Mouse (Mus musculus) lung, postnatal 0 days (tissue): ENCODE data around the gene Gm1553. TPM values are rescaled to one million over a fixed set of nuclear protein-coding genes. Genes with fewer than 3 reads are reported as not detected.

Experiments used
- ATAC-seq: fragments of 200-750 bp; cut with Nextera tagmentation; 2 replicates; pipeline ENCODE4 v1.8.0; 2017; ENCODE audit warnings: moderate library complexity
- DNase-seq: peaks from one replicate; pipeline ENCODE4 v3.0.0-alpha.2; 2016; ENCODE audit warnings: low spot score
- H3K27ac ChIP-seq: fragments of 300-500 bp; sonication (generic); 2 replicates; pipeline ENCODE4 v1.5.1; 2014; ENCODE audit warnings: antibody characterized with exemption, mild to moderate bottlenecking, low read length, mixed read lengths
- H3K27me3 ChIP-seq: fragments of 300-500 bp; sonication (generic); replicated peaks from 2 replicates; pipeline ENCODE4 v1.6.1; 2014; ENCODE audit warnings: low read length, mixed read lengths; ENCODE audit not compliant: insufficient read depth
- H3K36me3 ChIP-seq: fragments of 300-500 bp; sonication (generic); 2 replicates; pipeline ENCODE4 v1.6.1; 2014; ENCODE audit warnings: low read length, mixed read lengths; ENCODE audit not compliant: insufficient read depth
- H3K4me1 ChIP-seq: fragments of 300-500 bp; sonication (generic); 2 replicates; pipeline ENCODE4 v1.6.1; 2014; ENCODE audit warnings: antibody characterized with exemption, low read depth, low read length, mixed read lengths; ENCODE audit not compliant: insufficient read depth
- H3K4me2 ChIP-seq: fragments of 300-500 bp; sonication (generic); replicated peaks from 2 replicates; pipeline ENCODE4 v1.6.1; 2014; ENCODE audit warnings: low read depth, mild to moderate bottlenecking, low read length, moderate library complexity, mixed read lengths
- H3K4me3 ChIP-seq: fragments of 300-500 bp; sonication (generic); 2 replicates; pipeline ENCODE4 v1.5.1; 2014; ENCODE audit warnings: low read depth, low read length
- H3K9ac ChIP-seq: fragments of 300-500 bp; sonication (generic); replicated peaks from 2 replicates; pipeline ENCODE4 v1.6.1; 2014; ENCODE audit warnings: low read depth, mild to moderate bottlenecking
- H3K9me3 ChIP-seq: fragments of 300-500 bp; sonication (generic); 2 replicates; pipeline ENCODE4 v1.6.1; 2016; ENCODE audit warnings: low read length, mixed read lengths
- CTCF ChIP-seq: IDR thresholded peaks from 2 replicates; pipeline ENCODE4 v1.5.1; 2016; ENCODE audit warnings: antibody characterized with exemption, mild to moderate bottlenecking
- EP300 ChIP-seq: IDR thresholded peaks from 2 replicates; pipeline ENCODE4 v1.6.1; 2016; ENCODE audit warnings: antibody characterized with exemption, mild to moderate bottlenecking, control low read depth
- WGBS: fragments of 180-500 bp; shearing (Covaris S2); extraction: QIAGEN DNeasy Blood & Tissue Kit; methylation state at CpG from one replicate; pipeline ENCODE4 v1.1.7; 2014; 5-methylcytosine and 5-hydroxymethylcytosine counted together
- polyA plus RNA-seq: library from polyadenylated mRNA; unstranded; fragments of >200 nt; fragmentation: Nextera tagmentation; extraction: Ambion mirVana; gene quantifications from 2 replicates; pipeline ENCODE4 v1.2.1, GENCODE M21; 2015

Gm1553 gene
- not detected in 2 replicates for polyA plus RNA-seq

DNA sequence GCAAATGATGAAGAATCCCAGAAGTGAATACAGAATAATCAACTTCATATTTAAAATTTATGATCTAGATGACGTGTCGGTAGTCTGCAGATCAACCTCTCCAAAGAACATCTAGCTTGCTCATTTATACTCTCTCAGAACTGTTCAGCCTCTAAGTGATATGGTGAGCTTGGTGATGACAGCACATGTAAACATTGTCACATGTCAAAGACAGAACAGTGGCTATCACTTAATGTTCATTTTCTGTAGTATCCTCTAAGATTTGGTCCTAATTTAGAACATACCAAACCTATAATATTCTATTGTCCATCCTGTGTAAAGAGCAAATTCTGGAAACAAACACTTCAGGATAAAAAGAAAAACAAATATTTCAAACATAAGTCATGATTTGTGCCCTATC, at the start of gene Gm1553:
Gene Gm1553, minus strand, starts transcription at position 101 of the 400 bp plus-strand sequence.
- 88% methylated on average over 2 of the region's 2 CpGs for WGBS
- Histone ChIP-seq H3K4me3 (no peak within 1 kb of the TSS), H3K4me1 (no peaks in the 10 kb centered on the region), H3K27ac (no peak within 1 kb of the TSS), H3K9me3 (no peaks in the 10 kb centered on the region), H3K36me3 (no peaks in the 10 kb centered on the region), H3K9ac (no peak within 1 kb of the TSS), H3K4me2 (no peak within 1 kb of the TSS), H3K27me3 (no peaks in the 10 kb centered on the region)
- DNase-seq (no peak), ATAC-seq (no peak)
- TF ChIP-seq CTCF (no peak), EP300 (no peak)

Other genes with a start within 250 kb of the Gm1553 start
- not detected in 2 replicates for gene 4932415D10Rik, start 176.0 kb downstream of the Gm1553 start, polyA plus RNA-seq
- gene Gm4924, start 138.4 kb downstream of the Gm1553 start, polyA plus RNA-seq = 3.1 and 3.9 TPM in 2 replicates
- gene 1190007I07Rik, start 130.6 kb upstream of the Gm1553 start, polyA plus RNA-seq = 26.0 and 26.9 TPM in 2 replicates
- gene Tdg, start 137.2 kb upstream of the Gm1553 start, polyA plus RNA-seq = 45.7 and 46.5 TPM in 2 replicates
- gene Glt8d2, start 198.0 kb upstream of the Gm1553 start, polyA plus RNA-seq = 2.4 and 3.4 TPM in 2 replicates
- gene Hcfc2, start 203.5 kb upstream of the Gm1553 start, polyA plus RNA-seq = 20.9 and 25.6 TPM in 2 replicates